Mouse (Mus musculus) olfactory bulb, adult 2 months (tissue): ENCODE data around the gene Xrcc6.

ENCODE experiments used
- CTCF ChIP-seq: fragments of 200-500 bp; IDR thresholded peaks from 2 replicates; pipeline ENCODE4 v1.5.1; 2012; ENCODE audit warnings: low read depth, mild to moderate bottlenecking, low read length, moderate library complexity; ENCODE audit not compliant: insufficient read depth
- POLR2A ChIP-seq: fragments of 200-500 bp; IDR thresholded peaks from 2 replicates; pipeline ENCODE4 v1.6.1; 2012; ENCODE audit warnings: mild to moderate bottlenecking, low read depth, low read length, moderate library complexity; ENCODE audit not compliant: insufficient read depth

GRCm38 (mm10) chr15:81949076-81949475 is 38.6 kb upstream of the Xrcc6 start:
- TF ChIP-seq POLR2A: no peak
- TF ChIP-seq CTCF: no peak
